Mouse (Mus musculus) ovary, adult 2 months (tissue): Measurements from ENCODE around the gene Gm26566. TPM values are rescaled to one million over a fixed set of nuclear protein-coding genes. Genes with fewer than 3 reads are reported as not detected.

Source experiments
- polyA plus RNA-seq: library from polyadenylated mRNA; depleted of rRNA; stranded (reverse); fragments of >200 nt; gene quantifications from 2 replicates; pipeline ENCODE4 v1.2.3, GENCODE M21; 2012; rRNA removed

Gene Gm26566
- 0.54 and 0.57 TPM in 2 replicates for polyA plus RNA-seq

DNA sequence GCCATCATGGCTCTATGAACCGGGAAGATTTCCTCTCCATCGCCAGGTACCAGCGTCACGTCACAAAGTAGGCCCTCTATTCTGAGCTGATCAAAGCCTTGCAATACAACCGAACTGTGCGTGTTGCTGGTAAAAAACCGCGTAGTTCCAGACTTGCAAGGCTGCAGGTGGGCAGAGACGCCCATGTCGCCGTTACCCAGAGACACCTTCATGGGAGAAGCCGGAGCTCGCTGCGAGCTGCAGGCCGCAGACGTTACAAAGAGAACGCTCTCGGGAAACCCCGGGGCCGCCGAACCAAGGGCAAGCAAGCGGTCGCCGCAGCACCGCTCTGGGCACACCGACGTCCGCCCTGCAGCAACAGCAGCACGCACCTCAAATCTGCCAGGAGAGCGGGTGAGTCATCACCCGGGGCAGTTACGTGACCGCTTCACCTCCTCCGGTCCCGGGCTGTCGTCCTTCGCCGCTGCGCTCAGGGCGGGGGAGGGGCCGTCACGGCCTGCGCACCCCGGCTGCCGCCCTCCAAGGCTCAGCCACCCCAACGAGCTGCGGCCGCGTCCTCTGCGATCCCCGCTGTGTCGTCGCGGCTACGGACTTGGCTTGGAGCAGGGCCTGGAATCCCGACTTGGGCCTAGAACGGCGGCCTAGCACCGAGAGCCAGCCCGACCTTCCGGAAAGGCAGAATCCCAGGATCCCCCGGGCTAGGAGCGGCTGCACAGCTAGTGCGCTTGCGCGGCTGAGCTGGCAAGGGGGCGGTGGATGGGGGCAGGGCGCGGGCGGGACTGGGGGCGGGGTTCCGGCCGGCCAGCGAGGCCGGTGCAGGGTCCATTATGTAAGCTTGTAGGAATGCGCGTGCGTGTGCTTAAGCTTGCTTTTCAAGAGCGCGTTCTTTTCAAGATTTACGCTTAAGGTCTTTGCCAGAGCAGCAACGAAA is at the start of gene Gm26566, which contains the start of gene Klhl9:
Gene Gm26566, plus strand, starts transcription at position 15 of the 931 bp plus-strand sequence.
Gene Klhl9, minus strand, starts transcription at position 675 of the 931 bp plus-strand sequence.

DNA sequence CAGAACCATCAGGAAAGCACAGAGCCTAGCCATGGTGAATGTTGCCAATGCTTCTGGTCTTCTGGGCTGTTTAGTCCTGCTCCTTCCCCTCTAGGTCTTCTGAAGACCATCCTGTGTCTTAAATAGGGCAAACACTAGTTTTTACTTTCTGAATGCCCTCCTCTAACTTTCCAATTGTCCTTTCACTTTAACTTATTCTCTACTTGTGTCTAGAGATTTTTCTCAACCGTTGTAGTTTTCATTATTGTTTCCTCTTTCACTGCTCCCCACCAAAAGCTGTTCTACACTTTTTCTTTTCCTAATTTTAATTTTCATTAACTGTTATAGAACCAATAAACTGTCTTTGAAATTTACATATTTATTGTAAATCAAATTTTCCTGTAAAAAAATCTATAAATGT is 44.8 kb upstream of the Gm26566 start, which contains the start of gene Ifna16:
Gene Ifna16, minus strand, starts transcription at position 101 of the 400 bp plus-strand sequence.

DNA sequence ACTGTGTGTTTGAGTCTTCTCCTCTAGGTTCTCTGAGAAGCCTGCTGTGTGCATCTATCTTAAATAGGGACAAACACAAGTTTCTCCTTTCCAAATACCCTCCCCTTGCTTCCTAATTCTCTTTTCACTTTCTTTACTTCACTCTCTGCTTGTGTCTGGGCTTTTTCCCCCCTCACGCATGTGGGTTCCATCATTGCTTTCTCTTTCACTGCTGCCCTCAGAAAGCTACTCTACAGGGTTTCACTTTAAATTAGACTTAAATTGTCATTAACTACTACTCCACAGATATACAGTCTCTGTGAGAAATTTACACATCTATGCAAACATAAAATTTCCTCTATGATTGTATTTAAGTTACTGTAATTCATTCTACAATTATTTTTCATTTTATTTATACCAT is 37.8 kb upstream of the Gm26566 start, which contains the start of gene Ifna2:
Gene Ifna2, minus strand, starts transcription at position 101 of the 400 bp plus-strand sequence.

DNA sequence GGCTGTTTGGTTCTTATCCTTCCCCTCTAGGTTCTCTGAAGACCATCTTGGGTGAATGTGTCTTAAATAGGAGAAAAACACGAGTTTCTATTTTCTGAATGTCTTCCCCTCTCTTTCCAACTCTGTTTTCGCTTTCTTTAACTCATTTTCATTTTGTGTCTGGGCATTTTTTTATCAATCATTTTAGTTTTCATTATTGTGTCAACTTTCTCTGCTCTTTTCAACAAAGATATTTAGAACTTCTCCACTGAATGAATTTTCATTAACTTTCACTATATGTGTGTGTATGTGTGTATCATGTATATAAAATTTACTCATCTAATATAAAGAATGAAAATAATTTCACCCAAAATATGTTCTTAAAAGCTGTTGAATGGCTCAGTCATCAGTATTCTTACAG is 30.3 kb upstream of the Gm26566 start, which contains the start of gene Ifnab:
Gene Ifnab, minus strand, starts transcription at position 101 of the 400 bp plus-strand sequence.

DNA sequence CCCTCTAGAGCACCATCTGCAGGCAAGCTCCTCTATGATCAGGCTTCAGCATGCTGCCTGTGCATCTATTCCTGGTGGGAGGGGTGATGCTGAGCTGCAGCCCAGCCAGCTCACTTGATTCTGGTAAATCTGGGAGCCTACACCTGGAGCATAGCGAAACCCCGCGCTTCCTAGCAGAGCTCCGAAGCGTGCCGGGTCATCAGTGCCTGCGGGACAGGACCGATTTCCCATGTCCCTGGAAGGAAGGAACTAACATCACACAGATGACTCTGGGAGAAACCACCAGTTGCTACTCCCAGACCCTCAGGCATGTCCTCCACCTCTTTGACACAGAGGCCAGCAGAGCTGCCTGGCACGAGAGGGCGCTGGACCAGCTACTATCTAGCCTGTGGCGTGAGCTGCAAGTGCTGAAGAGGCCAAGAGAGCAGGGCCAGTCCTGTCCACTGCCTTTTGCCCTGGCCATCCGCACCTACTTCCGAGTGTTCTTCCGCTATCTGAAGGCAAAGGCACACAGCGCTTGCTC is 33.3 kb downstream of the Gm26566 start, which contains the start of gene Gm13271:
Gene Gm13271, plus strand, starts transcription at position 51 of the 523 bp plus-strand sequence.

DNA sequence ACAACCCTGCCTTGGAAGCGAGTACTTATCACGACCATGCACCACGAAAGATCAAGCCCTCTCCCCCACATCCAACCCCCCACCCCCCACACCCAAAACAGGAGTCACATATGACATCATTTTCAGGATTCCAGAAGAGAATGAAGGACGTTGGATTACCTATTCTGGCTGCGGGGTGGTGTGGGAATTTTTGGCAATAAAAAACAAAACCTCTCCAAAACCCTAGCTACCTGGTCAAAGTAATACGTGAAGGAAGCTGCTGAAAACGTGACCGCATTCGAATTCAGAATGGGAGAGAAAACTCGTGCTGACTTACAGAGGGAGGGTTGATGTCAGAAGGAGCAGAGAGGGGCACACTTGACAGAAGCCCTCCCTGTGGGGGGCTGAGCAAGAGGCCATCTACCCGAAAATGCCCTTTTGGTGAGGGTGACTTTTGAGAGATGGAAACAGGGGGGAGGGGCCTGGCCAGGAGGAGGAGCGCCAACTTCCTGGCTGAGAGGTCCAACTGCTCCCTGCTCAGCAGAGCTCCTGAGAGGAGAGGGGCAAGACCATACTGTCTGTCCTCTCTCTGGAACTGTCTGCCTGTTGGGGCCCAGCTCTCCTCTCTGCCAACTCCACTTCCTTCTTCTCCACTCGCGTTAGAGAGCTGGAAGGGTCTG is 38.1 kb downstream of the Gm26566 start, which contains the start of gene Gm13283:
Gene Gm13283, plus strand, starts transcription at position 510 of the 659 bp plus-strand sequence.

Other genes starting within 250 kb of the Gm26566 start
- gene Ifnb1, start 199.0 kb upstream of the Gm26566 start, polyA plus RNA-seq = not detected in 2 replicates
- not detected in 2 replicates for gene Ifna15, start 163.6 kb upstream of the Gm26566 start, polyA plus RNA-seq
- gene Ifna14, start 150.0 kb upstream of the Gm26566 start, polyA plus RNA-seq = not detected in 2 replicates
- gene Ifna9, start 129.4 kb upstream of the Gm26566 start, polyA plus RNA-seq = not detected in 2 replicates
- not detected in 2 replicates for gene Ifna12, start 118.4 kb upstream of the Gm26566 start, polyA plus RNA-seq
- 1.1 and 1.9 TPM in 2 replicates for gene C87499, start 87.4 kb upstream of the Gm26566 start, polyA plus RNA-seq
- gene Ifna13, start 77.3 kb upstream of the Gm26566 start, polyA plus RNA-seq = not detected in 2 replicates
- gene Ifna16, start 44.9 kb upstream of the Gm26566 start, polyA plus RNA-seq = not detected in 2 replicates
- gene Ifna2, start 37.9 kb upstream of the Gm26566 start, polyA plus RNA-seq = not detected in 2 replicates
- not detected in 2 replicates for gene Ifnab, start 30.4 kb upstream of the Gm26566 start, polyA plus RNA-seq
- gene Klhl9, start 660 bp downstream of the Gm26566 start, polyA plus RNA-seq = 26.4 and 40.2 TPM in 2 replicates
- gene Gm13271, start 33.1 kb downstream of the Gm26566 start, polyA plus RNA-seq = not detected in 2 replicates
- gene Gm13283, start 38.3 kb downstream of the Gm26566 start, polyA plus RNA-seq = not detected in 2 replicates
- not detected in 2 replicates for gene Gm13290, start 52.0 kb downstream of the Gm26566 start, polyA plus RNA-seq
- not detected in 2 replicates for gene Gm13289, start 55.1 kb downstream of the Gm26566 start, polyA plus RNA-seq
- not detected in 2 replicates for gene Gm13272, start 58.0 kb downstream of the Gm26566 start, polyA plus RNA-seq
- not detected in 2 replicates for gene Ifnz, start 60.3 kb downstream of the Gm26566 start, polyA plus RNA-seq
- gene Gm13276, start 63.9 kb downstream of the Gm26566 start, polyA plus RNA-seq = not detected in 2 replicates
- not detected in 2 replicates for gene Gm13277, start 66.8 kb downstream of the Gm26566 start, polyA plus RNA-seq
- not detected in 2 replicates for gene Gm13278, start 69.7 kb downstream of the Gm26566 start, polyA plus RNA-seq
- gene Gm13275, start 72.7 kb downstream of the Gm26566 start, polyA plus RNA-seq = not detected in 2 replicates
- not detected in 2 replicates for gene Gm13279, start 75.6 kb downstream of the Gm26566 start, polyA plus RNA-seq
- gene Gm13285, start 77.9 kb downstream of the Gm26566 start, polyA plus RNA-seq = not detected in 2 replicates
- gene Gm13287, start 81.4 kb downstream of the Gm26566 start, polyA plus RNA-seq = not detected in 2 replicates
- 0.06 TPM in 1 of 2 replicates, not detected in the other for gene Gm13288, start 83.7 kb downstream of the Gm26566 start, polyA plus RNA-seq
- not detected in 2 replicates for gene Ifna7, start 94.4 kb downstream of the Gm26566 start, polyA plus RNA-seq
- not detected in 2 replicates for gene Ifna11, start 98.2 kb downstream of the Gm26566 start, polyA plus RNA-seq
- gene Ifna6, start 105.6 kb downstream of the Gm26566 start, polyA plus RNA-seq = not detected in 2 replicates
- not detected in 2 replicates for gene Ifna5, start 113.7 kb downstream of the Gm26566 start, polyA plus RNA-seq
- not detected in 2 replicates for gene Ifna4, start 120.1 kb downstream of the Gm26566 start, polyA plus RNA-seq
- gene Ifna1, start 128.3 kb downstream of the Gm26566 start, polyA plus RNA-seq = not detected in 2 replicates
- 0.33 and 1.0 TPM in 2 replicates for gene Ifne, start 158.4 kb downstream of the Gm26566 start, polyA plus RNA-seq